ENCODE assay signal across 14 mouse cellular contexts in genomic region chr7:145015463-145016085, GRCm38 (mm10).
DNase-seq lines count a peak whose midpoint lies in the region; ATAC-seq lines count a peak whose summit lies in the region.
"Had no signal": no experiment of that assay in that cellular context is flagged by ENCODE, and none has a peak within 500 bp of the region (broad histone marks: within the 10 kb centered on the region; RNA-seq: fewer than 3 reads in every experiment).

No protein-coding gene starts in this region.

- WGBS in hindbrain, embryonic 11.5 days, result 23% methylated on average over 22 of the region's 22 CpGs
- WGBS in hindbrain, embryonic 13.5 days, result 17% methylated on average over 22 of the region's 22 CpGs
- 39% methylated on average over 22 of the region's 22 CpGs for WGBS in limb, embryonic 12.5 days

- H3K4me1 ChIP-seq in hindbrain, embryonic 11.5 days (replicated peaks; ENCODE audit: control insufficient read depth, insufficient read depth, low read length), result peaks cover 8% of the 10 kb centered on the region
- H3K4me1 ChIP-seq in hindbrain, embryonic 13.5 days (replicated peaks), result peaks cover 10% of the 10 kb centered on the region
- peaks cover 9% of the 10 kb centered on the region for H3K4me1 ChIP-seq in limb, embryonic 12.5 days (replicated peaks)
- H3K4me1 ChIP-seq: embryonic facial prominence, embryonic 13.5 days; heart, embryonic 15.5 days had no signal

- no peak overlapping the region for H3K4me3 ChIP-seq in hindbrain, embryonic 11.5 days (ENCODE audit: low read depth, low read length)
- H3K4me3 ChIP-seq in hindbrain, embryonic 13.5 days, result no peak overlapping the region
- H3K4me3 ChIP-seq in limb, embryonic 12.5 days (replicated peaks), result no peak overlapping the region
- H3K4me3 ChIP-seq: embryonic facial prominence, embryonic 13.5 days; heart, embryonic 15.5 days had no signal

- H3K27me3 ChIP-seq in hindbrain, embryonic 11.5 days (ENCODE audit: control insufficient read depth, insufficient read depth, low read length), result no peaks in the 10 kb centered on the region
- H3K27me3 ChIP-seq in hindbrain, embryonic 13.5 days, result 0 out of 2 replicates have a peak, but pooled peaks cover 3% of the 10 kb centered on the region
- no peaks in the 10 kb centered on the region; the same call in 1 of the 2 replicates for H3K27me3 ChIP-seq in limb, embryonic 12.5 days
- H3K27me3 ChIP-seq: embryonic facial prominence, embryonic 13.5 days; heart, embryonic 15.5 days had no signal

- no peak overlapping the region for H3K9ac ChIP-seq in hindbrain, embryonic 11.5 days (ENCODE audit: low read depth, low read length)
- no peak overlapping the region for H3K9ac ChIP-seq in hindbrain, embryonic 13.5 days
- 0 out of 2 replicates have a peak overlapping the region, but pooled peaks have one; percentile 4 for H3K9ac ChIP-seq in limb, embryonic 12.5 days (replicated peaks)
- H3K9ac ChIP-seq: embryonic facial prominence, embryonic 13.5 days; heart, embryonic 15.5 days had no signal

- no peaks in the 10 kb centered on the region for H3K36me3 ChIP-seq in hindbrain, embryonic 11.5 days (ENCODE audit: control insufficient read depth, insufficient read depth, low read length)
- H3K36me3 ChIP-seq in hindbrain, embryonic 13.5 days, result no peaks in the 10 kb centered on the region
- H3K36me3 ChIP-seq in limb, embryonic 12.5 days, result no peaks in the 10 kb centered on the region
- H3K36me3 ChIP-seq: embryonic facial prominence, embryonic 13.5 days; heart, embryonic 15.5 days had no signal

- H3K27ac ChIP-seq in hindbrain, embryonic 11.5 days (ENCODE audit: low read depth, low read length), result no peak overlapping the region
- no peak overlapping the region for H3K27ac ChIP-seq in hindbrain, embryonic 13.5 days
- H3K27ac ChIP-seq in limb, embryonic 12.5 days, result no peak overlapping the region
- H3K27ac ChIP-seq: embryonic facial prominence, embryonic 13.5 days; heart, embryonic 15.5 days had no signal

- peak; percentile 64 for ATAC-seq in hindbrain, embryonic 11.5 days (ENCODE audit: low FRiP score)
- ATAC-seq in hindbrain, embryonic 13.5 days (ENCODE audit: low FRiP score), result no peak
- no peak for ATAC-seq in limb, embryonic 12.5 days (ENCODE audit: insufficient number of reproducible peaks, insufficient read depth, low FRiP score, low TSS enrichment, low read depth)

- H3K9me3 ChIP-seq in hindbrain, embryonic 11.5 days (ENCODE audit: control insufficient read depth, low read length), result no peaks in the 10 kb centered on the region
- no peaks in the 10 kb centered on the region; the same call in 1 of the 2 replicates for H3K9me3 ChIP-seq in hindbrain, embryonic 13.5 days
- H3K9me3 ChIP-seq in limb, embryonic 12.5 days, result 0 out of 2 replicates have a peak, but pooled peaks cover 3% of the 10 kb centered on the region
- H3K9me3 ChIP-seq: embryonic facial prominence, embryonic 13.5 days; heart, embryonic 15.5 days had no signal

- DNase-seq in adrenal gland, adult 2 months, result peak; percentile 37
- DNase-seq in adrenal gland, adult 8-10 months, result no peak
- DNase-seq in hindbrain, embryonic 11.5 days (ENCODE audit: low spot score), result peak; percentile 34
- peak; percentile 53 for DNase-seq in Muller cell, postnatal 12 days (ENCODE audit: inconsistent ontology term)
- DNase-seq in layer of hippocampus, postnatal 10 days (ENCODE audit: low spot score in 2 of 2), result no peak
- no peak for DNase-seq in right cerebral cortex, adult 18-20 months
- DNase-seq: cerebellum, adult 18-20 months; left cerebral cortex, postnatal 4 days; lung, postnatal 4 days; thymus, postnatal 14 days had no signal

- peak overlapping the region; percentile 23; the same call in 1 of the 2 replicates for H3K4me2 ChIP-seq in hindbrain, embryonic 11.5 days (replicated peaks; ENCODE audit: low read depth, low read length)
- no peak overlapping the region for H3K4me2 ChIP-seq in hindbrain, embryonic 13.5 days
- H3K4me2 ChIP-seq in limb, embryonic 12.5 days, result no peak overlapping the region
- H3K4me2 ChIP-seq: embryonic facial prominence, embryonic 13.5 days; heart, embryonic 15.5 days had no signal

Comparison
In these comparisons a context has a peak if more than half of its experiments do, and no peak if none do; other contexts are left out.
1. DNase-seq: peak in adrenal gland, adult 2 months (single experiment), hindbrain, embryonic 11.5 days (single experiment) and Muller cell, postnatal 12 days (single experiment); none in adrenal gland, adult 8-10 months (single experiment), layer of hippocampus, postnatal 10 days (0 of 2) and right cerebral cortex, adult 18-20 months (single experiment).